Mouse (Mus musculus) heart, embryonic 16.5 days (tissue): ENCODE results near the gene Gas6. TPM values are rescaled to one million over a fixed set of nuclear protein-coding genes. Genes with fewer than 3 reads are reported as not detected.
A peak's percentile ranks its signal among the peaks of the same experiment; 100 is the strongest.

ENCODE experiments used
- ATAC-seq: fragments of 200-750 bp; cut with Nextera tagmentation; replicated peaks from 2 replicates; pipeline ENCODE4 v1.8.0; 2017; ENCODE audit warnings: moderate number of reproducible peaks; ENCODE audit not compliant: insufficient read depth, low FRiP score; ENCODE audit errors: extremely low read depth
- H3K27ac ChIP-seq: fragments of 300-500 bp; sonication (generic); 2 replicates; pipeline ENCODE4 v1.5.1; 2014; ENCODE audit warnings: mild to moderate bottlenecking, low read length, control low read depth, moderate library complexity
- H3K27me3 ChIP-seq: fragments of 300-500 bp; sonication (generic); 2 replicates; pipeline ENCODE4 v1.6.1; 2014; ENCODE audit warnings: low read length, mixed read lengths; ENCODE audit not compliant: control insufficient read depth, insufficient read depth
- H3K36me3 ChIP-seq: fragments of 300-500 bp; sonication (generic); 2 replicates; pipeline ENCODE4 v1.6.1; 2014; ENCODE audit not compliant: control insufficient read depth, insufficient read depth
- H3K4me1 ChIP-seq: fragments of 300-500 bp; sonication (generic); 2 replicates; pipeline ENCODE4 v1.6.1; 2014; ENCODE audit warnings: low read length, mixed read lengths; ENCODE audit not compliant: control insufficient read depth, insufficient read depth
- H3K4me2 ChIP-seq: fragments of 300-500 bp; sonication (generic); 2 replicates; pipeline ENCODE4 v1.6.1; 2014; ENCODE audit warnings: low read depth, mild to moderate bottlenecking, control low read depth, low read length
- H3K4me3 ChIP-seq: fragments of 300-500 bp; sonication (generic); 2 replicates; pipeline ENCODE4 v1.5.1; 2014; ENCODE audit warnings: mild to moderate bottlenecking, control low read depth, low read length
- H3K9ac ChIP-seq: fragments of 300-500 bp; sonication (generic); 2 replicates; pipeline ENCODE4 v1.6.1; 2014; ENCODE audit warnings: low read length, control low read depth
- H3K9me3 ChIP-seq: fragments of 300-500 bp; sonication (generic); replicated peaks from 2 replicates; pipeline ENCODE4 v1.6.1; 2016; ENCODE audit warnings: low read length; ENCODE audit not compliant: control insufficient read depth
- WGBS: fragments of 180-500 bp; shearing (Covaris S2); extraction: QIAGEN DNeasy Blood & Tissue Kit; methylation state at CpG from one replicate; pipeline ENCODE4 v1.1.7; 2014; 5-methylcytosine and 5-hydroxymethylcytosine counted together
- polyA plus RNA-seq: library from polyadenylated mRNA; unstranded; fragments of >200 nt; fragmentation: Nextera tagmentation; extraction: Ambion mirVana; gene quantifications from 2 replicates; pipeline ENCODE4 v1.2.1, GENCODE M21; 2015

Gas6 gene
- polyA plus RNA-seq, 1 experiment from 2014 or later: 275 TPM

GRCm38 (mm10) chr8:13493011-13493410, 1.3 kb downstream of the Gas6 start:
- ATAC-seq: peak; percentile 75
- H3K4me3 ChIP-seq: peak overlapping the region; percentile 90
- no peaks in the 10 kb centered on the region for H3K9me3 ChIP-seq
- H3K27me3 ChIP-seq: peaks cover 4% of the 10 kb centered on the region; the same call in 1 of the 2 replicates
- peak overlapping the region; percentile 98 for H3K9ac ChIP-seq
- H3K36me3 ChIP-seq: peaks cover 8% of the 10 kb centered on the region; the same call in 1 of the 2 replicates
- peak overlapping the region; percentile 98 for H3K27ac ChIP-seq
- H3K4me1 ChIP-seq: peaks cover 49% of the 10 kb centered on the region
- 11% methylated on average over 11 of the region's 11 CpGs for WGBS
- H3K4me2 ChIP-seq: peak overlapping the region; percentile 82

GRCm38 (mm10) chr8:13492198-13492995, 1.9 kb downstream of the Gas6 start:
- H3K4me3 ChIP-seq: peak overlapping the region; percentile 90
- H3K4me1 ChIP-seq: peaks cover 49% of the 10 kb centered on the region
- peak overlapping the region; percentile 98 for H3K27ac ChIP-seq

GRCm38 (mm10) chr8:13491491-13492010, 2.7 kb downstream of the Gas6 start:
- ATAC-seq: no peak
- Histone ChIP-seq H3K4me2 (peak overlapping the region; percentile 82), H3K4me1 (peaks cover 55% of the 10 kb centered on the region)

More at GRCm38 (mm10) chr8:13492198-13492995, 1.9 kb downstream of the Gas6 start:
- 18% methylated on average over 9 of the region's 9 CpGs for WGBS
- peaks cover 4% of the 10 kb centered on the region; the same call in 1 of the 2 replicates for H3K27me3 ChIP-seq
- peaks cover 8% of the 10 kb centered on the region; the same call in 1 of the 2 replicates for H3K36me3 ChIP-seq
- ATAC-seq: peak; percentile 83
- H3K9ac ChIP-seq: peak overlapping the region; percentile 98
- no peaks in the 10 kb centered on the region for H3K9me3 ChIP-seq
- H3K4me2 ChIP-seq: peak overlapping the region; percentile 82

GRCm38 (mm10) chr8:13489986-13490910, 4.0 kb downstream of the Gas6 start:
- Histone ChIP-seq H3K27ac (peak overlapping the region; percentile 63), H3K9me3 (no peaks in the 10 kb centered on the region), H3K27me3 (no peaks in the 10 kb centered on the region), H3K4me3 (peak overlapping the region; percentile 24), H3K36me3 (peaks cover 11% of the 10 kb centered on the region), H3K9ac (peak overlapping the region; percentile 55), H3K4me2 (peak overlapping the region; percentile 82), H3K4me1 (peaks cover 65% of the 10 kb centered on the region)
- no peak for ATAC-seq
- WGBS: 25% methylated on average over 13 of the region's 13 CpGs

More at GRCm38 (mm10) chr8:13491491-13492010, 2.7 kb downstream of the Gas6 start:
- Histone ChIP-seq H3K27ac (peak overlapping the region; percentile 98), H3K4me3 (peak overlapping the region; percentile 90), H3K9me3 (no peaks in the 10 kb centered on the region), H3K36me3 (peaks cover 8% of the 10 kb centered on the region; the same call in 1 of the 2 replicates), H3K27me3 (peaks cover 4% of the 10 kb centered on the region; the same call in 1 of the 2 replicates), H3K9ac (peak overlapping the region; percentile 46)
- WGBS: 77% methylated on average over 14 of the region's 14 CpGs

- Histone ChIP-seq H3K27ac (peak overlapping the region; percentile 63; the same call in 1 of the 2 replicates), H3K36me3 (peaks cover 14% of the 10 kb centered on the region), H3K9ac (peak overlapping the region; percentile 55), H3K4me1 (peaks cover 60% of the 10 kb centered on the region), H3K4me2 (peak overlapping the region; percentile 82), H3K4me3 (no peak overlapping the region), H3K27me3 (no peaks in the 10 kb centered on the region), H3K9me3 (no peaks in the 10 kb centered on the region)
- ATAC-seq: no peak
- 78% methylated on average over 3 of the region's 3 CpGs for WGBS
Observed at GRCm38 (mm10) chr8:13489351-13489750, 4.9 kb downstream of the Gas6 start.

DNA sequence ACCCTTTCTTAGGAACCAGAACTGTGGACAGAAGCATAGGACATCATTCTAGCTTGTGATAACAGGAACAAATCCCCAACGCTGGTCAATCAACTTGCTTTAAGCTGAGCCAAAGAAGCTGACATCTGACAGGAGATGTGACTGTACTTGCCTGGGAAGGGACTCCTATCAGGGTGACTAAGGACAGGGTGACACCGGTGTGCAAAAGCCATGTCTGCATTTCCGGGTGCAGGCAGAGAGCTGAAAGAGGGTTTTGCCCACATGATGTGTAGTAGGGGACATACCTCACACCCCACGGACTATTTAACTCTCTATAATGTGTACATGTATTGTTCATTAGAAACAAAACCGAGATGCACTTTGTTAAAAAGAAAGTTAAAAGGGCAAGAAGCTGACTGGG, 11.1 kb downstream of the Gas6 start:
- Histone ChIP-seq H3K36me3 (peaks cover 29% of the 10 kb centered on the region), H3K4me1 (peaks cover 22% of the 10 kb centered on the region), H3K4me2 (no peak overlapping the region), H3K4me3 (no peak overlapping the region), H3K27ac (no peak overlapping the region), H3K27me3 (no peaks in the 10 kb centered on the region), H3K9ac (no peak overlapping the region), H3K9me3 (no peaks in the 10 kb centered on the region)
- WGBS: 73% methylated on average over 5 of the region's 5 CpGs
- no peak for ATAC-seq

DNA sequence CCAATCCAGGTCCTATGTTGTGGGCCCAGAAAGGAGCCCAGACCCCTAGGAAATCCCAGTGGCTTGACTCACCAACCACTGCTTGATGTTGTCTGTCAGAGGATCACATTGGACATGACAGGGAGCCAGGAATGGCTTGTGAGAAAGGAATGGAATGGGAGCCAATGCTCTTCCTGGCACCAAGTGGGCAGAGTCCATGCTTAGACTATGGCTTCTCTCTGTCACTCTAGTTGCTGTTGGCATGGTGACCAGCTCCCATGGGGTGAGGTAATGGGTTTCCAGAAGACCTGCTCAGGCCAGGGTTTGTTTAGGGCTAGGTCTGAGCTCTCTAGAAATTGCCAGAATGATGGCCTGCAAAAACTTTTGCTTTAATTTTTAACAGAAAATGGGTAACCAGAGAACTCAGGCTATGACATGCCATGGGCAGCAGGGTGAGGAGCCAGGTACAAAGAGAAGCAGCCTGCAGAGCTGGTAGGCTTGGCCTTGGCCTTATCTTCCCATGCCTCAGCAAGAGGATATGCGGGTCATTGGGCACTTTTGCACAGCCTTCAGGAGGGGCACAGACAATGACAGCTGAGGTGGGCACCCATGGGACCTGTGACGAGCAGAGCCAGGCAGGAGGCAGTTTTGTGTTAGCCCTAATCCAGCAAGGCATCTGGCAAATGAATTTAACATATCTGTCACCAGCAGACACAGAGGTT, 12.0 kb downstream of the Gas6 start:
- Histone ChIP-seq H3K9ac (no peak overlapping the region), H3K27me3 (no peaks in the 10 kb centered on the region), H3K27ac (no peak overlapping the region), H3K4me1 (peaks cover 20% of the 10 kb centered on the region), H3K36me3 (peaks cover 32% of the 10 kb centered on the region), H3K4me3 (no peak overlapping the region), H3K4me2 (no peak overlapping the region), H3K9me3 (no peaks in the 10 kb centered on the region)
- WGBS: 72% methylated on average over 2 of the region's 2 CpGs
- ATAC-seq: no peak

GRCm38 (mm10) chr8:13481596-13481995, 12.7 kb downstream of the Gas6 start:
- H3K9ac ChIP-seq: no peak overlapping the region
- no peak for ATAC-seq
- no peaks in the 10 kb centered on the region for H3K27me3 ChIP-seq
- H3K4me1 ChIP-seq: peaks cover 16% of the 10 kb centered on the region
- no peaks in the 10 kb centered on the region for H3K9me3 ChIP-seq
- 72% methylated on average over 3 of the region's 3 CpGs for WGBS
- H3K36me3 ChIP-seq: peaks cover 38% of the 10 kb centered on the region
- H3K4me3 ChIP-seq: no peak overlapping the region
- no peak overlapping the region for H3K4me2 ChIP-seq
- H3K27ac ChIP-seq: no peak overlapping the region
